Mouse (Mus musculus): ENCODE results near the gene Kxd1.

DNA sequence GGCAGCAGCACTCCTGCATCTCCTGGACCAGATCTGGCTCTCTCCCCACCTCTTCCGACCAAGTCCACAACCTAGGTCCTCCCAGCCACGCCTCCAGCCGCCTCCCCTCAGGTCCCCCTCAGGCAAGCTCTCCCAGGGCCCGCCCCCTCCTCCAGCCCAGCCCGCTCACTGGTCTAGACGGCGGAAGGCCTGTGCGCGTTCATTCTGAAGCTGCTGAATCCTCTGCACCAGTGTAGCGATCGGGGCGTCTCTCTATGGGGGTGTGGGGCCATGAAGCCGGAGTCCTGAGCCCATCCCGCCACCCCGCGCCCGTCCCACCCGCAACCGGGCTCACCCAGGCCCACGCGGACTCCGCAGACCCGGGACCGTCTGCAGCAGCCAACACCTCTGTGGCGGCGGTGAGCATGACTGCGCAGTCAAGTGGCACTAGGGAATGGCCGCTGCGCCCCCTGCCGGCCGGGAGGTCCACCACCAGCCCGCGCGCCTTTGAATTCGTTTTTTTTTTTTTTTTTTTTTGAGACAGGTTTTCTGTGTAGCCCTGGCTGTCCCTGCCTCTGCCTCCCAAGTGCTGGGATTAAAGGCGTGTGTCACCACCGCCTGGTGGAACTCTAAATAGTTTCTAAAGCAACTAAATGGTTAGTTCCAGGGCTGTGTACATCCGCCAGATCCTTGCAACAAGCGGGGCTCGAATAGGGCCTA, 21.3 kb downstream of the Kxd1 start, which contains the start of gene Rex1bd:
- TF ChIP-seq CTCF (IDR thresholded peaks at IDR 0.05; ENCODE audit: control insufficient read depth, insufficient read depth, low read length): peak; percentile 75
- TF ChIP-seq POLR2A (IDR thresholded peaks at IDR 0.05; ENCODE audit: borderline replicate concordance, control insufficient read depth, low read depth, low read length): peak; percentile 63; the same call in 1 of the 2 replicates
